Mouse (Mus musculus): ENCODE measurements at regions not wholly inside any gene's neighbourhood (a gene's known extent, or its start where the extent isn't known, plus 50 kb on each side); places are given as distances from the start of the nearest gene placed in this dataset.
"Not testable (repeated sequence)": the region's sequence is repeated elsewhere in the genome, so short reads cannot be mapped to it uniquely, and the experiment has no call there.

DNA sequence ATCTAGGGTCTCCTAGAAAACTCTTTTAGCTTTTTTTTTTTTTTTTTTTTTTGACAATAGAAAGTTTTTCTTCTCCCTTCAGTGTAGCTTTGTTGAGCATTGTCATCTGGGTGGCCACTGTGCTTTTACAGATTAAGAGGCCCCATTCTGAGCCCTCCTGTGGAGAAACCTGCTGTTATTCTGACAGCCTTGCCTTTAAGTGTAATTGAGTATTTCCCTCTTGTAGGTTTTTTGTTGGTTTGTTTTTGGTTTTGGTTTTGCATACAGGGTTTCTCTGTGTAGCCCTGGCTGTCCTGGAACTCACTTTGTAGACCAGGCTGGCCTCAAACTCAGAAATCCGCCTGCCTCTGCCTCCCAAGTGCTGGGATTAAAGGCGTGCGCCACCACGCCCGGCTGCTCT lies 166.5 kb upstream of the Rtl1 start:
- TF ChIP-seq CTCF (IDR thresholded peaks at IDR 0.05; ENCODE audit: low read depth); EP300 (optimal IDR thresholded peaks at IDR 0.05): not testable (repeated sequence)

Data from stomach, postnatal 0 days (tissue).